Mouse (Mus musculus) G1E (cell line): ENCODE results near the gene Epdr1. TPM values are rescaled to one million over a fixed set of nuclear protein-coding genes. Genes with fewer than 3 reads are reported as not detected.
"Not testable (repeated sequence)": the region's sequence is repeated elsewhere in the genome, so short reads cannot be mapped to it uniquely, and the experiment has no call there.

ENCODE experiments used
- ATAC-seq: 2 replicates; pipeline ENCODE4 v1.8.0; 2016; ENCODE audit warnings: mild to moderate bottlenecking; ENCODE audit not compliant: insufficient number of reproducible peaks, poor library complexity, low FRiP score, severe bottlenecking; ENCODE audit errors: extremely low read depth
- DNase-seq: peaks from one replicate; pipeline ENCODE4 v3.0.0; 2012; ENCODE audit warnings: low spot score
- H3K27me3 ChIP-seq: 2 replicates; pipeline ENCODE4 v1.6.1; 2012; ENCODE audit warnings: mild to moderate bottlenecking, low read length, inconsistent platforms; ENCODE audit not compliant: insufficient read depth
- H3K36me3 ChIP-seq: replicated peaks from 2 replicates; pipeline ENCODE3; 2012; ENCODE audit warnings: mild to moderate bottlenecking, inconsistent platforms
- H3K4me1 ChIP-seq: 2 replicates; pipeline ENCODE4 v1.6.1; 2012; ENCODE audit warnings: low read depth, low read length, inconsistent platforms, mixed read lengths; ENCODE audit not compliant: insufficient read depth
- H3K4me3 ChIP-seq: 2 replicates; pipeline ENCODE4 v1.5.1; 2012; ENCODE audit warnings: low read depth, mild to moderate bottlenecking, inconsistent platforms, low read length, moderate library complexity, mixed read lengths
- H3K9me3 ChIP-seq: replicated peaks from 2 replicates; pipeline ENCODE4 v1.6.1; 2012; ENCODE audit warnings: inconsistent platforms
- CTCF ChIP-seq: IDR thresholded peaks from 2 replicates; pipeline ENCODE4 v1.5.1; 2012; ENCODE audit warnings: low read depth, low read length, inconsistent platforms, mixed read lengths
- GATA1 ChIP-seq: IDR thresholded peaks from 2 replicates; pipeline ENCODE4 v1.6.1; 2012; ENCODE audit warnings: borderline replicate concordance, low read length, inconsistent platforms, mixed read lengths
- GATA2 ChIP-seq: IDR thresholded peaks from 2 replicates; pipeline ENCODE4 v1.6.1; 2012; ENCODE audit warnings: low read depth, low read length, inconsistent platforms, borderline replicate concordance
- POLR2AphosphoS5 ChIP-seq: IDR thresholded peaks from 2 replicates; pipeline ENCODE4 v1.6.1; 2012; ENCODE audit warnings: low read depth, low read length, inconsistent platforms; ENCODE audit not compliant: insufficient replicate concordance
- TAL1 ChIP-seq: conservative IDR thresholded peaks from 2 replicates; pipeline ENCODE4 v1.6.1; 2012; ENCODE audit warnings: low read depth, low read length, inconsistent platforms, mixed read lengths
- polyA plus RNA-seq: library from polyadenylated mRNA; stranded (reverse); fragments of >175 nt; gene quantifications from 2 replicates; pipeline ENCODE4 v1.2.3, GENCODE M21; 2012
- total RNA-seq, 2 experiments: library from RNA; stranded (forward) in 1 of 2; stranded (reverse) in 1 of 2; fragments of 200-1000 nt in 1 of 2; fragments of >200 nt in 1 of 2; fragmentation: Nextera tagmentation in 1 of 2; gene quantifications; 2 replicates each; pipeline ENCODE4 v1.2.3; 2014 to 2017

Gene Epdr1
- total and polyA plus RNA-seq, 3 experiments, result 0.11 TPM; not detected in 2

DNA sequence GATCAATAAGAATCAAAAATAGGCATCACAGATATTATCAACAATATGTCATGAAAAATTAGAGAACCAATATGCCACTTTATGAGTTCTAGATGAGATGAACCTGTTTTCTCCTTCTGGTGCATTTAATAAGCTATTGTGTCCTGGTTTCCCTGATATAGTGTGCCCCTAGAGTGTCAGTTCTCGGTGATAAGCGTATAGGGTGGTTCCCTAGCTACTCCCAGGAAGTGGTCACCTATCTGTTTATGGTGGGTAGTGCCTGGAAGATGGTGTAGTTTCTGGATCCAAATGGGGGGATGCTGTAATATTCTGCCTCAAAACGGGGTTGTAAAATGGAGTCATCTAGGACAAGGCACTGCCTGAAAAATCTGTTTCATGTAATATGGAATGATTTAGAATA, 43.8 kb downstream of the Epdr1 start:
- Histone ChIP-seq H3K36me3 (no peaks in the 10 kb centered on the region), H3K27me3 (peaks cover 9% of the 10 kb centered on the region; the same call in 1 of the 2 replicates), H3K9me3 (no peaks in the 10 kb centered on the region), H3K4me1 (0 out of 2 replicates have a peak, but pooled peaks cover 3% of the 10 kb centered on the region), H3K4me3 (no peak overlapping the region)
- DNase-seq (no peak), ATAC-seq (no peak)
- TF ChIP-seq GATA2, result no peak
- TF ChIP-seq TAL1, result no peak
- TF ChIP-seq POLR2AphosphoS5, result no peak
- no peak for TF ChIP-seq CTCF
- no peak for TF ChIP-seq GATA1

DNA sequence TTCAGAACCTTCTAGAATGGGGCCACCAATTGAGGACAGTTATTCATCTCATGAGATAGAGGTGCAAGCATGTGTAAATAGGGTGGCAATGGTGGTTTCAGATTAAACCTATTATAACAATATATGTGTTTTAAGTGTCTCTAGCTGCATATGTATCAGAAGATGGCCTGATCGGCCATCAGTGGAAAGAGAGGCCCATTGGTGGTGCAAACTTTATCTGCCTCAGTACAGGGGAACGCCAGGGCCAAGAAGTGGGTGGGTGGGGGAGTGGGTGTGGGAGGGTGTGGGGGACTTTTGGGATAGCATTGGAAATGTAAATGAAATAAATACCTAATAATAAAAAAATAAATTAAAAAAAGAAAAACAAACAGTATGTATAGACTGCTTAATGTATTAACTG, 45.0 kb downstream of the Epdr1 start:
- DNase-seq, H3K36me3 ChIP-seq, H3K4me3 ChIP-seq, H3K4me1 ChIP-seq, ATAC-seq, H3K27me3 ChIP-seq, H3K9me3 ChIP-seq: not testable (repeated sequence)

DNA sequence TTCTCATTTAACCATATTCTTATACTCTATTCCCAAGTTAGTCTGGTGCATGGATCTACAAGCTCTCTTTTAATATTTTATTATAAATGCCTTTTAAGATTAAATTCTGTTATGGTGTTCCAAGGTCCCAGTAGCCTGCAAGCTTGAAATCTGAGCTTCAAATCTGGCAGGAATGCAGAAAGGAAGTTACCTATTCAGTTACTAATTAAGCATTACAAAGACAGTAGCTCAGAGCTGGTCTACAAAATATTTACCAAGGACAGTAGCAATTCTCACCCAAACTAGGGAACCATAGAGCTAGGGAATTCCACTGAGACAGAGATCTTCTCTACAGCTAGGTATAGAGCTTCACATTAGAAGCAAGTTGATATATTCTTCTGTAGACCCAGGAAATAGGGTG, 49.6 kb downstream of the Epdr1 start:
- H3K9me3 ChIP-seq, H3K27me3 ChIP-seq, H3K4me3 ChIP-seq, DNase-seq, ATAC-seq, H3K4me1 ChIP-seq, H3K36me3 ChIP-seq: not testable (repeated sequence)

DNA sequence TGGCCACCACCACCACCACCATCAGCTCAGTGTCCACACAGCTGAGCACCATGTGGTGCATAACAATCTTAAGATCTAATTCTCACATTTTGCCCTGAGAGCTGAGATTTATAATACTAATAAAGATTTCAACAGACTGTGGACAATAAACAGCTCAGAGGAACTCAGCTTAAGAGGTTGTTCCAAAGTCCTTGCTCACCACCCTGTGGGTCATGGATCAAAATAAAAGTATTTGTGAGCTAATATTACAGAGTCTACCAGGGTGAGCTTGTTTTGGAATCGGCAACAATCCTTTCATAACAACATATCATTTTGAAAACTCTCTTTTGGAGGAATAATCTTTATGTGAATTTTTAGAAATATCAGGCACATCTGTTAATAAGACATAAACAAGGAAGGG, 57.2 kb downstream of the Epdr1 start:
- H3K4me1 ChIP-seq, result no peaks in the 10 kb centered on the region
- H3K27me3 ChIP-seq, result peaks cover 4% of the 10 kb centered on the region
- no peaks in the 10 kb centered on the region for H3K9me3 ChIP-seq
- ATAC-seq, result no peak
- no peak for DNase-seq
- no peak for TF ChIP-seq CTCF
- TF ChIP-seq POLR2AphosphoS5, result no peak
- TF ChIP-seq GATA1, result no peak
- no peak overlapping the region for H3K4me3 ChIP-seq
- H3K36me3 ChIP-seq, result no peaks in the 10 kb centered on the region

DNA sequence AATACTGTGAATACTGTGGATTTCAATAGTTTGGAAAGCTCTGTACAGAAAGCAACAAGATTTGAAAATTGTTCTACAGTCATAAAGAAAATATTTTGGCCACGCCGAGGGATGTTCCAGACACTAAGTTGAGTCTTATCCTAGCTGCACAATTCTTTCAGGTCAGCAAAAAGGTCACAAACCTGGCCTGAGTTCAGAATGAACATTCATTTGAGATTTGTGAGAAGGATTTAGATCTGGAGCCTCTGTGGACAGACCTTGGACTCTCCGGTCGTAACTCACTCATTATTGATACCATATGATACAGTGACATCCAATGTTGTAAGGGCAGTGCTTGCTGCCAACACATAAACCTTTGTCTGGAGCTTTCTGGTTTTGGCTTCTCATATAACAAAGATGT, 64.3 kb downstream of the Epdr1 start:
- DNase-seq (no peak), ATAC-seq (no peak)
- no peaks in the 10 kb centered on the region for H3K9me3 ChIP-seq
- H3K4me3 ChIP-seq, result no peak overlapping the region
- TF ChIP-seq CTCF, result no peak
- no peak for TF ChIP-seq GATA1
- no peak for TF ChIP-seq POLR2AphosphoS5
- TF ChIP-seq TAL1, result no peak
- TF ChIP-seq GATA2, result no peak
- H3K4me1 ChIP-seq, result peaks cover 5% of the 10 kb centered on the region; the same call in 1 of the 2 replicates
- peaks cover 4% of the 10 kb centered on the region; the same call in 1 of the 2 replicates for H3K27me3 ChIP-seq
- no peaks in the 10 kb centered on the region for H3K36me3 ChIP-seq

Other genes starting within 250 kb of the Epdr1 start
- gene Stard3nl, start 224.1 kb downstream of the Epdr1 start, total RNA-seq (2014; fragmentation: Nextera tagmentation), result 6.1 and 11.7 TPM in 2 replicates
- gene Stard3nl, start 224.1 kb downstream of the Epdr1 start, total RNA-seq (2017), result 17.0 and 20.1 TPM in 2 replicates
- 0.98 and 2.3 TPM in 2 replicates for gene Stard3nl, start 224.1 kb downstream of the Epdr1 start, polyA plus RNA-seq
- not detected in 2 replicates for gene Sfrp4, start 3.2 kb upstream of the Epdr1 start, total RNA-seq (2014; fragmentation: Nextera tagmentation)
- gene Sfrp4, start 3.2 kb upstream of the Epdr1 start, total RNA-seq (2017), result 0.06 and 0.22 TPM in 2 replicates
- not detected in 2 replicates for gene Sfrp4, start 3.2 kb upstream of the Epdr1 start, polyA plus RNA-seq
- not detected in 2 replicates for gene Nme8, start 77.9 kb upstream of the Epdr1 start, total RNA-seq (2014; fragmentation: Nextera tagmentation)
- gene Nme8, start 77.9 kb upstream of the Epdr1 start, total RNA-seq (2017), result 0.11 TPM in 1 of 2 replicates, not detected in the other
- not detected in 2 replicates for gene Nme8, start 77.9 kb upstream of the Epdr1 start, polyA plus RNA-seq
- not detected in 2 replicates for gene Gpr141, start 204.3 kb upstream of the Epdr1 start, total RNA-seq (2014; fragmentation: Nextera tagmentation)
- 0.12 and 0.16 TPM in 2 replicates for gene Gpr141, start 204.3 kb upstream of the Epdr1 start, total RNA-seq (2017)
- not detected in 2 replicates for gene Gpr141, start 204.3 kb upstream of the Epdr1 start, polyA plus RNA-seq